Mouse (Mus musculus) liver, embryonic 11.5 days (tissue): ENCODE results near the gene Arhgap8. TPM values are rescaled to one million over a fixed set of nuclear protein-coding genes. Genes with fewer than 3 reads are reported as not detected.

Experiments used
- ATAC-seq: fragments of 200-750 bp; cut with Nextera tagmentation; replicated peaks from 2 replicates; pipeline ENCODE4 v1.8.0; 2017; ENCODE audit warnings: moderate number of reproducible peaks, mild to moderate bottlenecking, moderate TSS enrichment, moderate library complexity; ENCODE audit not compliant: low FRiP score
- DNase-seq: peaks from one replicate; pipeline ENCODE4 v3.0.0-alpha.2; 2017; ENCODE audit warnings: low spot score
- H3K27ac ChIP-seq: fragments of 300-500 bp; sonication (generic); 2 replicates; pipeline ENCODE4 v1.5.1; 2014; ENCODE audit warnings: mild to moderate bottlenecking, low read depth, low read length, control low read depth
- H3K27me3 ChIP-seq: fragments of 300-500 bp; sonication (generic); replicated peaks from 2 replicates; pipeline ENCODE4 v1.6.1; 2014; ENCODE audit warnings: low read length, mixed read lengths; ENCODE audit not compliant: control insufficient read depth, insufficient read depth
- H3K36me3 ChIP-seq: fragments of 300-500 bp; sonication (generic); 2 replicates; pipeline ENCODE4 v1.6.1; 2014; ENCODE audit warnings: mild to moderate bottlenecking, low read length, moderate library complexity, mixed read lengths; ENCODE audit not compliant: control insufficient read depth, insufficient read depth
- H3K4me1 ChIP-seq: fragments of 300-500 bp; sonication (generic); replicated peaks from 2 replicates; pipeline ENCODE4 v1.6.1; 2014; ENCODE audit warnings: low read length, mixed read lengths; ENCODE audit not compliant: control insufficient read depth, insufficient read depth
- H3K4me2 ChIP-seq: fragments of 300-500 bp; sonication (generic); 2 replicates; pipeline ENCODE4 v1.6.1; 2014; ENCODE audit warnings: mild to moderate bottlenecking, control low read depth, moderate library complexity
- H3K4me3 ChIP-seq: fragments of 300-500 bp; sonication (generic); 2 replicates; pipeline ENCODE4 v1.5.1; 2014; ENCODE audit warnings: low read depth, low read length, control low read depth
- H3K9ac ChIP-seq: fragments of 300-500 bp; sonication (generic); 2 replicates; pipeline ENCODE4 v1.6.1; 2014; ENCODE audit warnings: low read depth, low read length, control low read depth
- H3K9me3 ChIP-seq: fragments of 300-500 bp; sonication (generic); 2 replicates; pipeline ENCODE4 v1.6.1; 2016; ENCODE audit warnings: low read length, inconsistent platforms, mixed read lengths; ENCODE audit not compliant: control insufficient read depth
- WGBS: fragments of 180-500 bp; shearing (Covaris S2); extraction: QIAGEN DNeasy Blood & Tissue Kit; methylation state at CpG from one replicate; pipeline ENCODE4 v1.1.7; 2014; 5-methylcytosine and 5-hydroxymethylcytosine counted together
- polyA plus RNA-seq: library from polyadenylated mRNA; unstranded; fragments of >200 nt; fragmentation: Nextera tagmentation; extraction: Ambion mirVana; gene quantifications from 2 replicates; pipeline ENCODE4 v1.2.1, GENCODE M21; 2014

The Arhgap8 gene
- polyA plus RNA-seq, 1 experiment from 2014 or later = 0.93 TPM

GRCm38 (mm10) chr15:84702391-84703345 is 17.2 kb upstream of the Arhgap8 start:
- DNase-seq (no peak), ATAC-seq (no peak)
- Histone ChIP-seq H3K4me3 (no peak overlapping the region), H3K9ac (no peak overlapping the region), H3K4me2 (no peak overlapping the region), H3K36me3 (no peaks in the 10 kb centered on the region; the same call in 1 of the 2 replicates), H3K4me1 (no peaks in the 10 kb centered on the region), H3K27me3 (no peaks in the 10 kb centered on the region), H3K9me3 (no peaks in the 10 kb centered on the region), H3K27ac (no peak overlapping the region)
- WGBS = 88% methylated on average over 29 of the region's 29 CpGs

- Histone ChIP-seq H3K4me1 (no peaks in the 10 kb centered on the region), H3K36me3 (no peaks in the 10 kb centered on the region), H3K27ac (no peak overlapping the region), H3K4me2 (no peak overlapping the region), H3K4me3 (no peak overlapping the region), H3K27me3 (no peaks in the 10 kb centered on the region), H3K9ac (no peak overlapping the region), H3K9me3 (no peaks in the 10 kb centered on the region)
- 83% methylated on average over 7 of the region's 7 CpGs for WGBS
- no peak for DNase-seq
- ATAC-seq = no peak
Observed at GRCm38 (mm10) chr15:84703992-84704391, 15.9 kb upstream of the Arhgap8 start.

- 80% methylated on average over 6 of the region's 6 CpGs for WGBS
- H3K27ac ChIP-seq = no peak overlapping the region
Observed at GRCm38 (mm10) chr15:84705351-84705901, 14.4 kb upstream of the Arhgap8 start.

GRCm38 (mm10) chr15:84706983-84707619 is 12.8 kb upstream of the Arhgap8 start:
- Histone ChIP-seq H3K9ac (no peak overlapping the region), H3K27ac (no peak overlapping the region), H3K4me2 (no peak overlapping the region), H3K27me3 (no peaks in the 10 kb centered on the region; the same call in 1 of the 2 replicates), H3K36me3 (no peaks in the 10 kb centered on the region), H3K9me3 (no peaks in the 10 kb centered on the region), H3K4me3 (no peak overlapping the region), H3K4me1 (no peaks in the 10 kb centered on the region)
- 62% methylated on average over 6 of the region's 6 CpGs for WGBS
- no peak for ATAC-seq
- DNase-seq = no peak

More at GRCm38 (mm10) chr15:84705351-84705901, 14.4 kb upstream of the Arhgap8 start:
- Histone ChIP-seq H3K9ac (no peak overlapping the region), H3K9me3 (no peaks in the 10 kb centered on the region), H3K4me1 (no peaks in the 10 kb centered on the region), H3K27me3 (no peaks in the 10 kb centered on the region), H3K4me3 (no peak overlapping the region), H3K4me2 (no peak overlapping the region), H3K36me3 (no peaks in the 10 kb centered on the region)
- ATAC-seq (no peak), DNase-seq (no peak)

GRCm38 (mm10) chr15:84712566-84713405 is 7.1 kb upstream of the Arhgap8 start:
- H3K27me3 ChIP-seq = no peaks in the 10 kb centered on the region; the same call in 1 of the 2 replicates
- WGBS = 56% methylated on average over 14 of the region's 14 CpGs
- peaks cover 7% of the 10 kb centered on the region for H3K4me1 ChIP-seq
- no peak overlapping the region for H3K4me3 ChIP-seq
- H3K27ac ChIP-seq = no peak overlapping the region
- no peak overlapping the region for H3K4me2 ChIP-seq
- H3K36me3 ChIP-seq = no peaks in the 10 kb centered on the region
- ATAC-seq (no peak), DNase-seq (no peak)
- H3K9ac ChIP-seq = no peak overlapping the region
- H3K9me3 ChIP-seq = no peaks in the 10 kb centered on the region

- peak overlapping the region; percentile 10; the same call in 1 of the 2 replicates for H3K4me3 ChIP-seq
- WGBS = 1% methylated on average over 17 of the region's 17 CpGs
- peak overlapping the region; percentile 53 for H3K4me2 ChIP-seq
- peaks cover 7% of the 10 kb centered on the region for H3K4me1 ChIP-seq
- DNase-seq (peak; percentile 69), ATAC-seq (peak; percentile 61)
- H3K36me3 ChIP-seq = no peaks in the 10 kb centered on the region
- peaks cover 7% of the 10 kb centered on the region for H3K27me3 ChIP-seq
- no peaks in the 10 kb centered on the region for H3K9me3 ChIP-seq
- H3K9ac ChIP-seq = no peak overlapping the region
- peak overlapping the region; percentile 32; the same call in 1 of the 2 replicates for H3K27ac ChIP-seq
Observed at GRCm38 (mm10) chr15:84714730-84715129, 5.1 kb upstream of the Arhgap8 start.

GRCm38 (mm10) chr15:84715132-84715531 is 4.7 kb upstream of the Arhgap8 start:
- 41% methylated on average over 11 of the region's 11 CpGs for WGBS
- H3K4me3 ChIP-seq = peak overlapping the region; percentile 10; the same call in 1 of the 2 replicates
- no peak for DNase-seq
- no peak overlapping the region for H3K9ac ChIP-seq
- no peak for ATAC-seq
- H3K27ac ChIP-seq = peak overlapping the region; percentile 30; the same call in 1 of the 2 replicates
- H3K4me1 ChIP-seq = peaks cover 10% of the 10 kb centered on the region
- no peaks in the 10 kb centered on the region for H3K36me3 ChIP-seq
- H3K27me3 ChIP-seq = peaks cover 11% of the 10 kb centered on the region
- peak overlapping the region; percentile 53 for H3K4me2 ChIP-seq
- H3K9me3 ChIP-seq = no peaks in the 10 kb centered on the region
